Mouse (Mus musculus): Measurements from ENCODE around the gene Htr6. TPM values are rescaled to one million over a fixed set of nuclear protein-coding genes. Genes with fewer than 3 reads are reported as not detected.

Htr6 gene
- polyA plus RNA-seq, 1 experiment from 2014 or later: not detected

GRCm38 (mm10) chr4:139081270-139081931 is 6.0 kb upstream of the Htr6 start:
- no peak overlapping the region for H3K9ac ChIP-seq (ENCODE audit: low read depth, low read length)
- ATAC-seq (replicated peaks; ENCODE audit: insufficient number of reproducible peaks, low FRiP score, low TSS enrichment): no peak
- WGBS (ENCODE audit: insufficient replicate concordance): 72% methylated on average over 18 of the region's 18 CpGs
- no peak overlapping the region for H3K27ac ChIP-seq (ENCODE audit: low read depth, low read length)
- no peak overlapping the region for H3K4me2 ChIP-seq
- H3K4me1 ChIP-seq (ENCODE audit: control insufficient read depth, insufficient read depth, low read length): no peaks in the 10 kb centered on the region; the same call in 1 of the 2 replicates
- peaks cover 34% of the 10 kb centered on the region for H3K27me3 ChIP-seq (ENCODE audit: control insufficient read depth, insufficient read depth, low read length)
- H3K9me3 ChIP-seq (replicated peaks; ENCODE audit: control insufficient read depth, low read length): no peaks in the 10 kb centered on the region
- H3K4me3 ChIP-seq (ENCODE audit: low read depth, low read length): no peak overlapping the region
- H3K36me3 ChIP-seq (ENCODE audit: control insufficient read depth, insufficient read depth, low read length): no peaks in the 10 kb centered on the region

- no peak overlapping the region for H3K4me2 ChIP-seq
- H3K9me3 ChIP-seq (replicated peaks; ENCODE audit: control insufficient read depth, low read length): no peaks in the 10 kb centered on the region
- H3K4me3 ChIP-seq (ENCODE audit: low read depth, low read length): no peak overlapping the region
- whole genome bisulfite sequencing (ENCODE audit: insufficient replicate concordance): 78% methylated on average over 7 of the region's 7 CpGs
- no peak overlapping the region for H3K9ac ChIP-seq (ENCODE audit: low read depth, low read length)
- peaks cover 44% of the 10 kb centered on the region for H3K27me3 ChIP-seq (ENCODE audit: control insufficient read depth, insufficient read depth, low read length)
- H3K36me3 ChIP-seq (ENCODE audit: control insufficient read depth, insufficient read depth, low read length): no peaks in the 10 kb centered on the region
- peaks cover 4% of the 10 kb centered on the region; the same call in 1 of the 2 replicates for H3K4me1 ChIP-seq (ENCODE audit: control insufficient read depth, insufficient read depth, low read length)
- H3K27ac ChIP-seq (ENCODE audit: low read depth, low read length): no peak overlapping the region
- no peak for ATAC-seq (replicated peaks; ENCODE audit: insufficient number of reproducible peaks, low FRiP score, low TSS enrichment)
Observed at GRCm38 (mm10) chr4:139080259-139080658, 4.9 kb upstream of the Htr6 start.

DNA sequence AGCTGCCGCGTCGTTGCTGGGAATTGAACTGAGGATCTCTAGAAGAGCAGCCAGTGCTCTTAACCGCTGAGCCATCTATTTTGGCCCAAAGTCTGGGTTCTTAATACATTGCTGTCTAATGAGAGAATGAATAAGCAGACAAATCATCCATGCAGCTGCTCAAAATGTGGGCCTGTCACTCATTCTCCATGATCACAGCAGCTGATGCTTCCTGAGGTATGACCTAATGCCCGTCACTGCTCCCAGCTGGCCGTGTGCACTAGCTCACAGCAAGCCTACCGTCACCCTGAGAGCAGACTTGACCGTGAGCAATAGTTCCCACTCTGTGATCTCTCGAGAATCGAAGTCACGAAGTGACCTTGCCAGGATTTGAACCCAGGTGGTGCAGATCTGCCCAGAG is 4.1 kb upstream of the Htr6 start:
- H3K27ac ChIP-seq (ENCODE audit: low read depth, low read length): no peak overlapping the region
- no peak overlapping the region for H3K9ac ChIP-seq (ENCODE audit: low read depth, low read length)
- WGBS (ENCODE audit: insufficient replicate concordance): 77% methylated on average over 11 of the region's 11 CpGs
- no peaks in the 10 kb centered on the region for H3K36me3 ChIP-seq (ENCODE audit: control insufficient read depth, insufficient read depth, low read length)
- H3K9me3 ChIP-seq (replicated peaks; ENCODE audit: control insufficient read depth, low read length): no peaks in the 10 kb centered on the region
- peaks cover 45% of the 10 kb centered on the region for H3K27me3 ChIP-seq (ENCODE audit: control insufficient read depth, insufficient read depth, low read length)
- no peak overlapping the region for H3K4me2 ChIP-seq
- peaks cover 12% of the 10 kb centered on the region; the same call in 1 of the 2 replicates for H3K4me1 ChIP-seq (ENCODE audit: control insufficient read depth, insufficient read depth, low read length)
- no peak for ATAC-seq (replicated peaks; ENCODE audit: insufficient number of reproducible peaks, low FRiP score, low TSS enrichment)
- H3K4me3 ChIP-seq (ENCODE audit: low read depth, low read length): no peak overlapping the region

DNA sequence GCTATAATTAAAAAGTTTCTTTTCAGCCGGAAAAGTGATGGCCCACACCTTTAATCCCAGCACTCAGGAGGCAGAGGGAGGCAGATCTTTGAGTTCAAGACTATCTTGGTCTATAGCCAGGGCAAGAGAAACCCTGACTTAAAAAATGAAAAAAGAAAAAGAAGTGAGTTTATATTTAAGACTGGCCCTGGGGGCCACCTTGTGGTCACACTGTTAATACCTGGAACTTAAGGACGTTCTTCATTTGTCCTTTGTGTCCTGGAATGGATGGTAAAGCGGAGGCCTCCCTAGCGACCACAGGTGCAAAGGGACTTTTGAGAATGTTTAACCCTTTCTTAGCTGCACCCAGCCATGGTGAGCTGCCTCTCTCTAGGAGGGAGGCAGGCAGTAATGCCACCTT is 3.4 kb upstream of the Htr6 start:
- Histone ChIP-seq H3K9me3 (replicated peaks; ENCODE audit: control insufficient read depth, low read length) (no peaks in the 10 kb centered on the region), H3K36me3 (ENCODE audit: control insufficient read depth, insufficient read depth, low read length) (no peaks in the 10 kb centered on the region), H3K9ac (ENCODE audit: low read depth, low read length) (no peak overlapping the region), H3K4me2 (no peak overlapping the region), H3K27ac (ENCODE audit: low read depth, low read length) (no peak overlapping the region), H3K27me3 (ENCODE audit: control insufficient read depth, insufficient read depth, low read length) (peaks cover 50% of the 10 kb centered on the region), H3K4me1 (ENCODE audit: control insufficient read depth, insufficient read depth, low read length) (peaks cover 16% of the 10 kb centered on the region; the same call in 1 of the 2 replicates), H3K4me3 (ENCODE audit: low read depth, low read length) (no peak overlapping the region)
- ATAC-seq (replicated peaks; ENCODE audit: insufficient number of reproducible peaks, low FRiP score, low TSS enrichment): no peak
- 16% methylated on average over 4 of the region's 4 CpGs for WGBS (ENCODE audit: insufficient replicate concordance)

DNA sequence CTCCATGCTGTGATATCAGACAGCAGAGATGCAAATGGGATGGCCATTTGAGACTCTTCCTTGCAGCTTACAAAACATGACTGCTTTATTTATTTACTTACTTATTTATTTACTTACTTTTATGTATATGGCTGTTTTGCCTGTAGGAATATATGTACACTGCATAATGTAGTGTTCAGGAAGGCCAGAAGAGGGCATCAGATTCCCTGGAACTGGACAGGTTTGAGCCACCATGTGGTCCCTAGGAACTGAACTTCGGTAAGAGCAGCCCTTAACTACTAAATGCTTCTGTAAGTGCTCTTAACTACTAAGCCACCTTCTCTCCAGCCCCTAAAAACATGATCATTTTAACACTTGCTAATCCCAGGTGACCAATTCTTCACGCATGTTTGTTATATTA is 2.9 kb upstream of the Htr6 start:
- no peak for ATAC-seq (replicated peaks; ENCODE audit: insufficient number of reproducible peaks, low FRiP score, low TSS enrichment)
- Histone ChIP-seq H3K9ac (ENCODE audit: low read depth, low read length) (no peak overlapping the region), H3K27me3 (ENCODE audit: control insufficient read depth, insufficient read depth, low read length) (peaks cover 54% of the 10 kb centered on the region), H3K4me1 (ENCODE audit: control insufficient read depth, insufficient read depth, low read length) (peaks cover 16% of the 10 kb centered on the region; the same call in 1 of the 2 replicates), H3K9me3 (replicated peaks; ENCODE audit: control insufficient read depth, low read length) (no peaks in the 10 kb centered on the region), H3K4me3 (ENCODE audit: low read depth, low read length) (no peak overlapping the region), H3K27ac (ENCODE audit: low read depth, low read length) (no peak overlapping the region), H3K4me2 (no peak overlapping the region), H3K36me3 (ENCODE audit: control insufficient read depth, insufficient read depth, low read length) (no peaks in the 10 kb centered on the region)
- 38% methylated on average over 2 of the region's 2 CpGs for WGBS (ENCODE audit: insufficient replicate concordance)

DNA sequence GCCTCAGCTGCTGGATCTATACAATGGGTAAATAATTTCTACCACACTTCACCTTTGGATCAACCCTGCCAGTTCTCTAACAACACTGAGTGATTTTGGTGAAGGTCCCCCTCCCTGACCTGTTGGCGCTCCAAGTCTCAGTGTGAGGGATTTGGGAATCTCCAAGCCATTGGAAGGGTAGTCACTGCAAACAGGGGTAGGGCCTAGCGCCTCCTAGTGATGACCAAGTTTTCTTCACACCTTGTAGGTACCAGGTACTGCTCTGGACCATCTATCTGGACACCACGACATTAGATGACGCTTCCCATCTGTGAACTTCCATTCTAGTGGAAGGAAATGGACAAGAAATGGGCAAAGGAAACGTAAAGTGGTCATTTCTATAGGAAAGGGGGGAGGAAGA is 545 bp upstream of the Htr6 start:
- no peak for ATAC-seq (replicated peaks; ENCODE audit: insufficient number of reproducible peaks, low FRiP score, low TSS enrichment)
- peaks cover 16% of the 10 kb centered on the region; the same call in 1 of the 2 replicates for H3K4me1 ChIP-seq (ENCODE audit: control insufficient read depth, insufficient read depth, low read length)
- 14% methylated on average over 5 of the region's 5 CpGs for WGBS (ENCODE audit: insufficient replicate concordance)

DNA sequence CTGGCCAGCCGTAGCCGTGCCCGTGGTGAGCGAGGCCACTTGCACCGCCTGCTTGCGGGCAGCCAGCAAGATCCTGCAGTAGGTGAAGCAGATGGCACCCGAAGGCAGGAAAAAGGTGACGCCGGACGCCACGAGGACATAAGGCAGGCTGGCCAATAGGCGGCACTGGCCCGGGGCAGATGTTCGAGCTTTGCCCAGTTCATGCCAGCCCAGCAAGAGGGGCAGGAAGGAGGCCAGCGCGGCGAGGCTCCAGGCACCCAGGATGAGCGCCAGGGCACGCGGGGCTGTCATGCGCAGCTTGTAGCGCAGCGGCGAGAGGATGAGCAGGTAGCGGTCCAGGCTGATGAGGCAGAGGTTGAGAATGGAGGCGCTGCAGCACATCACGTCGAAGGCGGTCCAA is 1.3 kb downstream of the Htr6 start:
- Histone ChIP-seq H3K4me2 (peak overlapping the region; percentile 93), H3K4me1 (ENCODE audit: control insufficient read depth, insufficient read depth, low read length) (peaks cover 16% of the 10 kb centered on the region; the same call in 1 of the 2 replicates), H3K9me3 (replicated peaks; ENCODE audit: control insufficient read depth, low read length) (no peaks in the 10 kb centered on the region), H3K9ac (ENCODE audit: low read depth, low read length) (no peak overlapping the region), H3K27me3 (ENCODE audit: control insufficient read depth, insufficient read depth, low read length) (peaks cover 77% of the 10 kb centered on the region), H3K36me3 (ENCODE audit: control insufficient read depth, insufficient read depth, low read length) (no peaks in the 10 kb centered on the region), H3K4me3 (ENCODE audit: low read depth, low read length) (peak overlapping the region; percentile 58), H3K27ac (ENCODE audit: low read depth, low read length) (no peak overlapping the region)
- 19% methylated on average over 29 of the region's 29 CpGs for WGBS (ENCODE audit: insufficient replicate concordance)
- ATAC-seq (replicated peaks; ENCODE audit: insufficient number of reproducible peaks, low FRiP score, low TSS enrichment): no peak

More for the DNA sequence above, 545 bp upstream of the Htr6 start:
- H3K9me3 ChIP-seq (replicated peaks; ENCODE audit: control insufficient read depth, low read length): no peaks in the 10 kb centered on the region
- H3K4me2 ChIP-seq: no peak overlapping the region; the same call in 1 of the 2 replicates
- H3K27ac ChIP-seq (ENCODE audit: low read depth, low read length): no peak overlapping the region
- H3K9ac ChIP-seq (ENCODE audit: low read depth, low read length): no peak overlapping the region
- H3K36me3 ChIP-seq (ENCODE audit: control insufficient read depth, insufficient read depth, low read length): no peaks in the 10 kb centered on the region
- H3K4me3 ChIP-seq (ENCODE audit: low read depth, low read length): no peak overlapping the region
- H3K27me3 ChIP-seq (ENCODE audit: control insufficient read depth, insufficient read depth, low read length): peaks cover 65% of the 10 kb centered on the region

DNA sequence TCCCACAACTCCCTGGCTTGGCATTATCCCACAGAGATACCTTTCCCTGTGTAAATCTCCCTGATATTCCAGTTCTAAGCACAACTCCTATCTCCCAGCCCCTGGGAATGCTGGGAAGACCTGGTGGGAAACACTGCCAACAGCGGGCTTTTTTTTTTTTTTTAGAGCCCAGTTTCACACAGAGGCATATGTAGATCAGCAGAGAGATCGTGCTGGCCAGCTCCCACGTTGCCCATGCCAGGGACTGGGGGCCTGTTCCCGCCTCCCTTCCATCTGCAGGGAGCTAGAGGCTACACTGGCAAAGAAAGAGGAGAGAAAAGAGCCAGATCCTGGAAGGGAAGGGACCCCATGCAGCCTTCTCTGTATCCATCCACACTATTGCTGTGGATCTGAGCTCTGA is 7.1 kb downstream of the Htr6 start:
- Histone ChIP-seq H3K27me3 (ENCODE audit: control insufficient read depth, insufficient read depth, low read length) (peaks cover 53% of the 10 kb centered on the region), H3K4me3 (ENCODE audit: low read depth, low read length) (no peak overlapping the region), H3K36me3 (ENCODE audit: control insufficient read depth, insufficient read depth, low read length) (no peaks in the 10 kb centered on the region), H3K27ac (ENCODE audit: low read depth, low read length) (no peak overlapping the region), H3K4me2 (no peak overlapping the region), H3K4me1 (ENCODE audit: control insufficient read depth, insufficient read depth, low read length) (no peaks in the 10 kb centered on the region), H3K9me3 (replicated peaks; ENCODE audit: control insufficient read depth, low read length) (no peaks in the 10 kb centered on the region), H3K9ac (ENCODE audit: low read depth, low read length) (no peak overlapping the region)
- ATAC-seq (replicated peaks; ENCODE audit: insufficient number of reproducible peaks, low FRiP score, low TSS enrichment): no peak
- 26% methylated on average over 4 of the region's 4 CpGs for WGBS (ENCODE audit: insufficient replicate concordance)

DNA sequence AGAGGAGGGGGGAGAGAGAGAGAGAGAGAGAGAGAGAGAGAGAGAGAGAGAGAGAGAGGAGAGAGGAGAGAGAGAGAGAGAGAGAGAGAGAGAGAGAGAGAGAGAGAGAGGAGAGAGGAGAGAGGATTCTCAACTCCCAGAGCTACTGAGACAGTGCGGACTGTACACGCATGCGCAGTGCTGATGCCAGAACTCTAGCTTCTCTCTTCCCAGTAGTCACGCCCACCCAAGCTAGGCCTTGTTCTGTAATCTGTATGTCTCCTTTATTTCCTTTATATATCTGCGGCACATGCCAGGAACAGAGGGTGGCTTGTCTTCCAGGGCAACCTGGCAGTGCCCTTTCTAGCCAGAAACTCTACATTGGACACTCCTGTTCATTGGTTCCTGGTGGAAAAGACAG is 10.5 kb downstream of the Htr6 start:
- Histone ChIP-seq H3K27ac (ENCODE audit: low read depth, low read length) (no peak overlapping the region), H3K9ac (ENCODE audit: low read depth, low read length) (no peak overlapping the region), H3K4me1 (ENCODE audit: control insufficient read depth, insufficient read depth, low read length) (no peaks in the 10 kb centered on the region), H3K36me3 (ENCODE audit: control insufficient read depth, insufficient read depth, low read length) (no peaks in the 10 kb centered on the region), H3K4me2 (no peak overlapping the region), H3K27me3 (ENCODE audit: control insufficient read depth, insufficient read depth, low read length) (peaks cover 27% of the 10 kb centered on the region), H3K4me3 (ENCODE audit: low read depth, low read length) (no peak overlapping the region), H3K9me3 (replicated peaks; ENCODE audit: control insufficient read depth, low read length) (no peaks in the 10 kb centered on the region)
- 79% methylated on average over 5 of the region's 5 CpGs for WGBS (ENCODE audit: insufficient replicate concordance)
- no peak for ATAC-seq (replicated peaks; ENCODE audit: insufficient number of reproducible peaks, low FRiP score, low TSS enrichment)

All from heart, embryonic 11.5 days (tissue).